In the genomic region with DNA sequence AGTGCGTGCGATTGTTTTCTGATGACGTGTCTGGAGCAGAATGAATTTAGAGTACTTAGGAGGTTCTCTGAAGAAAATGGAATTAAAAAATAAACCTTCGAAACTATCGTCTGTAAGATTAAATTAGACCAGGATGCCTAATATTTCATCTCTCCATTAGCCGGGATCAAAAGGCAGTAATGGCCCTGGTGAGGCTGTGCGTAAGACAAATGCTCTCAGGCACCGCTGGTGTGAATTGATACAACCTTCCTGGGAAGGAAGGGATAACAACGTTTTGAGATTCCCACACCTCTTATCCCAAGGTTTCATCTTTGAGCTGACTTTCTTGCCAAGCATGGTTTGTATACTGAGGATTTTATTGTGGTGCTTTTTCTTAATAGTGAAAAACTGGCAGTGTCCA, we compare ENCODE assay signal across 24 mouse cellular contexts.
"Had no signal": no experiment of that assay in that cellular context is flagged by ENCODE, and none has a peak within 500 bp of the region (broad histone marks: within the 10 kb centered on the region; RNA-seq: fewer than 3 reads in every experiment).

No protein-coding gene starts in this region.

- H3K27ac ChIP-seq: heart, embryonic 10.5 days; hindbrain, embryonic 12.5 days; kidney, embryonic 15.5 days; kidney, postnatal 0 days; limb, embryonic 13.5 days; limb, embryonic 15.5 days; liver, embryonic 12.5 days; liver, embryonic 14.5 days had no signal

- H3K36me3 ChIP-seq: heart, embryonic 10.5 days; heart, embryonic 12.5 days; hindbrain, embryonic 12.5 days; kidney, embryonic 15.5 days; limb, embryonic 13.5 days; limb, embryonic 15.5 days; liver, embryonic 12.5 days had no signal

- H3K27me3 ChIP-seq: heart, embryonic 12.5 days; hindbrain, embryonic 12.5 days; liver, embryonic 12.5 days had no signal

- ATAC-seq: forebrain, postnatal 0 days; intestine, embryonic 16.5 days; liver, embryonic 12.5 days had no signal

- H3K4me3 ChIP-seq: heart, embryonic 10.5 days; heart, embryonic 12.5 days; hindbrain, embryonic 12.5 days; kidney, embryonic 15.5 days; limb, embryonic 13.5 days; limb, embryonic 15.5 days; liver, embryonic 12.5 days had no signal

- H3K9me3 ChIP-seq: heart, embryonic 10.5 days; heart, embryonic 12.5 days; hindbrain, embryonic 12.5 days; kidney, embryonic 15.5 days; limb, embryonic 13.5 days; limb, embryonic 15.5 days; liver, embryonic 12.5 days had no signal

- H3K9ac ChIP-seq: forebrain, postnatal 0 days; heart, embryonic 12.5 days; hindbrain, embryonic 12.5 days; kidney, embryonic 15.5 days; limb, embryonic 13.5 days; limb, embryonic 15.5 days; liver, embryonic 12.5 days; liver, embryonic 14.5 days had no signal

- H3K4me1 ChIP-seq: hindbrain, embryonic 12.5 days; limb, embryonic 15.5 days; liver, embryonic 12.5 days had no signal

- H3K4me2 ChIP-seq: heart, embryonic 12.5 days; hindbrain, embryonic 12.5 days; kidney, embryonic 15.5 days; limb, embryonic 13.5 days; limb, embryonic 15.5 days; liver, embryonic 12.5 days had no signal

- DNase-seq: forebrain, postnatal 0 days; gastrocnemius, postnatal 14 days; gastrocnemius, postnatal 36 days; heart, adult 18-20 months; heart, postnatal 14 days; heart, postnatal 36 days; kidney, adult 11 months; kidney, adult 2 months; kidney, adult 9 months; kidney, postnatal 14 days; kidney, postnatal 36 days; layer of hippocampus, adult 9-11 months; layer of hippocampus, postnatal 36 days; left cerebral cortex, postnatal 4 days had no signal
